Mouse (Mus musculus) mouse embryonic stem cell (cell line): ENCODE results near the gene Sh3pxd2a.
"Not testable (repeated sequence)": the region's sequence is repeated elsewhere in the genome, so short reads cannot be mapped to it uniquely, and the experiment has no call there.

ENCODE experiments used
- in situ Hi-C, 2 experiments: fragments of 300-500 bp; cut with MboI; formaldehyde crosslinking; loops; 1 replicate in 1 of 2; 3 replicates in 1 of 2; pipeline ENCODE4 v1.14.3; 2019 to 2020; ENCODE audit warnings: low sequenced_read_pairs in 2 of 2, low pct_unique_long_range_greater_than_20kb in 1 of 2, mixed read lengths in 1 of 2; ENCODE audit not compliant: unreplicated experiment in 1 of 2

Gene Sh3pxd2a

DNA sequence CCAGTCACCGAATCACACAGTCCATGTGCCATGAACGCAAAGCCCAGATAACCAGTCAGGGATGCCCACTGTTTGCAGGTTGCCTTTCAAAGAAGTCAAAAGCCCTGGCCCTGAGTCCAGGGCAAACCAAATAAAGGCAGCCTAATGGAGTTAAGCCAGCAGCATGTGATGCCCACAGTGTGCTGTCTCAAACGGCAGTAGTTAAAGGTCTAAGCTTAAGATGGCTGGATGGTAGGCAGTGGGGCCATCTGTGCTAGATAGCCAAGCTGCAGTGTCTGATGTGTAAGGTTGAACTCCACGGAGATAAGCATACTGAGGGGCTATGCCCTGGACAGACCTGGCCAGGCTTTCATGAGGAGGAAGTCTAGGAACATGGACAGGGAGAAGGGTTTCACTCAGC is 61.7 kb downstream of the Sh3pxd2a start:
- in situ Hi-C loops, result no loop called here

DNA sequence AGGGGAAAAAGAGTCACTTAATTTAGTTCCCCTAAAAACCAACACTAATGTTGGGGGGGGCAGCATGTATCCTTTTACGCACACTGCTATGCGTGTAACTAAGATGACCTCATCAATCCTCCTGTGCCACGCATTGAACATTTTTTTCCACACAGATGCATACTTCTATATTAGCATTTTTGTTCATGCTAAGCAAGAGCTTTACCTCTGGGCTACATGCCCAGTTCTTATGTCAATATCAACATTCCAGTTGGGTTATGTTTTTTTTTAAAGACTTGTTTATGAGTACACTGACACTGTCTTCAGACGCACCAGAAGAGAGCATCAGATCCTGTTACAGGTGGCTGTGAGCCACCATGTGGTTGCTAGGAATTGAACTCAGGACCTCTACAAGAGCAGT is 64.5 kb downstream of the Sh3pxd2a start:
- in situ Hi-C loops, result no loop called here

- in situ Hi-C loops, result no loop called here
Measured at GRCm38 (mm10) chr19:47399029-47399428, 65.2 kb downstream of the Sh3pxd2a start.

DNA sequence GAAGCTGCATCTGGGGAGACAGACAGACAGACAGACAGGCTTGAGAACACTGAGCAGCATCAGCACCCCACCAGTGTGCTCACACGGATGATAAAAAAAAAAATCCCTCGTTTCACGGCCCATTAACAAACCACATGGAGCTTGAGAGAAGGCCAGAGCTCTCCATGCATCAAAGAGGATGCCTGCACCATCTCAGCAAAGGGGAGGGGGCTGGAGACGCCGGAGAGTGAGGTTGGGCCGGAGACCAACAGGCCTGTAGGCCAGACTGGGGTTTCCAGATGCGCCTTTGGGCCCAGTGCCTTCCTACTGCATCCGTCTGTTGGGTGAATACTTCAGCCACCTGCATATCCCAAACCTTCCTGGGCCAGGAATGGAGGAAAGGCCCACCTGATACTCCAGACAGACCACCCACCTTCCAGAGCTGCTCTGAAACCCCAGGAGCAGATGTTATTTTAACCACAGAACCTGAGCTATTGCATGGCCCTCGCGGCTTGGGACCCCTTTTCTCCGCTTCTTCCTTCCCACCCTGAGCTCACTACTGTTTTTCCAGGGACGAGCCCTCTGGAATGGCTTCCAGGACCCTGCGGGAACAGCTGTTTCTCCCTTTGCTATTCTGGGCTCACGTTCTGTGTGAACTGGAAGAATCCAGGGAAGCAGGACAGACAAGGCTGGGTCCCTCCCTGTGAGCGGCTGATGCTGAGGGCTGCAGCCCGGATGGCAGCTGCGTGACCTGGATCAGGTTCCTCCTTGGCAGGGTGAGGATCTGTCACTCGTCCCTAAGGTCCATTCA is 66.1 kb downstream of the Sh3pxd2a start:
- in situ Hi-C loops, result no loop called here

GRCm38 (mm10) chr19:47395338-47395737 is 68.9 kb downstream of the Sh3pxd2a start:
- in situ Hi-C loops, result no loop called here

DNA sequence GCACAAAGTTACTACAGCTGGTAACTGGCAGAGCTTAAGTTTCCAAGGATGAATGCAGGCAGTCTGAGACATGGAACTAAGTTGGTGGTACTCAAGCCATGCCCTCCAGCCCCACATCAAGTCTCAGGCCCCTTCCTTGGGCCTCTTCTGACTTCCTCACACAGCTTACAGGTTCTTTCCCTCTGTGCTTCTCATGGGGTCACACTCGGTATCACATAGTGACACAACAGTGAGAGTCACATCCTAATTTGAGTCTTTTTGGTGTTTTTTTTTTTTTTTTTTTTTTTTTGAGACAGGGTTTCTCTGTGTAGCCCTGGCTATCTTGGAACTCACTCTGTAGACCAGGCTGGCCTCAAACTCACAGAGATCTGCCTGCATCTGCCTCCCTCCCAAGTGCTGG is 69.4 kb downstream of the Sh3pxd2a start:
- in situ Hi-C loops, result not testable (repeated sequence)

- in situ Hi-C loops, result no loop called here
Measured at GRCm38 (mm10) chr19:47390878-47391277, 73.3 kb downstream of the Sh3pxd2a start.

- in situ Hi-C loops, result no loop called here
Measured at GRCm38 (mm10) chr19:47387887-47388286, 76.3 kb downstream of the Sh3pxd2a start.

DNA sequence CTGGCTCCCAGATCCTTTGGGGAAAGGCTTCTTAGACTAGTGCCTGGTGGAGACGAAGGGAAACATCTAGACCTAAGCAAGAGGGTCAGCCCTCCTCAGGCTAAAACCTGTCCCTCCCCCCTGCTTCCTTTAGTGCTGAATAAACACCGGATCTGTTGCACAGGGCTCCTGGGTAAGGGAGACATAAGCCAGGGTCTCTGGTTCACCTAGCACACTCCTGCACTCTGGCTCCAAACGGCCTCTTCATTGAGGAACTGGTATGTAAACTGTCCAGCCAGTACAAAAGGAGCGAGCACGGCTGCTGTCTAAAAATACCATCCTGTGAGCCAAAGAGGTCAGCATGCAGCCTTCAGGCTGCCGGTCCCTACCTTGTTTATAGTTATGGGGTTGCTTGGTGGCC is 76.8 kb downstream of the Sh3pxd2a start:
- in situ Hi-C loops, result no loop called here

GRCm38 (mm10) chr19:47385971-47386370 is 78.2 kb downstream of the Sh3pxd2a start:
- in situ Hi-C loops, result no loop called here

DNA sequence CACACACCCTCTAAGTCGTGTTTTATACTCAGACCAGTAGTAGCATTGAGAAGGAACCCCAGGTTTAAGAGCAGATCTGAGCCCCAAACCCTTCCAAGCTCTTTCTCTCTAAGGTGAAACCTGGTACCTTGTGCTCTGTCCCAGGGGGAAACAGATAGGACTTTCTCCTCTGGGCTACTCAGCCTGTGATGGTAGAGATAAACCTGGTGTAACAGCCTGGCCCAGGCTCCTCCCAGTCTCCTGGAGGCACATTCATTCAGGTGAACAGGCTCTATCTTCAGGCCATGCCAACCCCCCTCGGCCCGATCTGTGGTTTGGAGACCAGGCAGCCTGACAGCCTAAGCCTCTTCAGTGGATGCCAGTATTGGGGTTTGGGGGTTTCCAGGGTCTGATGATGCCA is 79.6 kb downstream of the Sh3pxd2a start:
- in situ Hi-C loops, result loop anchor here in 1 of 2 experiments (5.0 kb wide), 1 partner anchor 33 kb away; no protein-coding TSS in a partner anchor

GRCm38 (mm10) chr19:47384036-47384435 is 80.2 kb downstream of the Sh3pxd2a start:
- in situ Hi-C loops, result loop anchor here in 1 of 2 experiments (5.0 kb wide), 1 partner anchor 33 kb away; no protein-coding TSS in a partner anchor

GRCm38 (mm10) chr19:47382268-47382667 is 81.9 kb downstream of the Sh3pxd2a start:
- in situ Hi-C loops, result loop anchor here in 1 of 2 experiments (5.0 kb wide), 1 partner anchor 35 kb away; no protein-coding TSS in a partner anchor

GRCm38 (mm10) chr19:47381011-47381410 is 83.2 kb downstream of the Sh3pxd2a start:
- in situ Hi-C loops, result loop anchor here in 1 of 2 experiments (5.0 kb wide), 1 partner anchor 36 kb away; no protein-coding TSS in a partner anchor

DNA sequence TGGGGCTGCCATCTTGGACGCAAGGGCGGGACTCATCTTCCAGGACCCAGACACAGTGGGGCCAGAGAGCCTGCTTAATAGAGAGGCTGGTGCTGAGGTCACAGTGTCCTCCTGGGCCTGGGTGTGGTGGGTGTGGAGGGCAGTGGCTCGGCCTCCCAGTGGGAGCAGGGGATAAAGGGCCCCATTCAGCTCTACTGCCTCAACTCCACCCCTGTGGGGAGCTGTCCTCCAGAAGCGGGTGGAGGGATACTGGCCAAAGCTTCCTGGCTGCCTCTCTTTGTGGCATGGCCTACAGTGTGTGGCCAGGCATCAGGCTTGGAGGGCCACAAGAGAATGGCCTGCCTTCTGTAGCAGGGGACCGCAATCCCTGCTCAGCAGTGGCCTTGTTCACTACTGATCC is 85.1 kb downstream of the Sh3pxd2a start:
- in situ Hi-C loops, result no loop called here

DNA sequence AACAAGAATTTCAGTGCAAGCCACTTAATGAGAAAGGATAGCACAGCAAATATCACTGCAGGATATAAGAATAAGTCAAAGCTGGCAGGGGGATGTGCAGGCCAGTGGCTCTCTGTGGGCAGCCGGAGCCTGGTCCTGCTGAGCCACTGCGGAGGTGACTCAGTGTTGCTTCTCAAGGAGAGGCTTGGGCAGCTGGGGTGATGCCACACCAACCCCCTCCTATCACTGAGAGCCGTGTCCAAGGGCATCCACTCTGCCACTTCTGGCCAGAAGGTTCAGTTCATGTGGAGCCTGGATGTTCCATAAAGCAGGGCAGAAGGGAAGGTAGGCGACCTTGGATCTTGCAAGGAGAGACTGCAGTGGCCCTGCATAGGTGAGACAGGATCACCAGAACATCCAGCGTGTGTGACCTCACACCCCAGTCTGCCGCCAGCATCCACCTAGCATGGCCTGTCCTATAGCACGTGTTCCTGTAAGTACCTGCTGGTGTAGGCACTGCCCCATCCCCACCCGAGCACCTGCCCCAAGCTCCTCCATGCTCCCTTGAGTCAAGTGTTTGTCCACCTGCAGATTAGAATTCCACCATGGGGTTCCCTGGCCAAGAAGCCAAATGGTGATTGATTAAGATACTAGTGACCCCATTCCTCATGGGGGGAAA is 89.2 kb downstream of the Sh3pxd2a start:
- in situ Hi-C loops, result loop anchor here in 1 of 2 experiments (25.0 kb wide), 1 partner anchor 462 kb away; no protein-coding TSS in a partner anchor

DNA sequence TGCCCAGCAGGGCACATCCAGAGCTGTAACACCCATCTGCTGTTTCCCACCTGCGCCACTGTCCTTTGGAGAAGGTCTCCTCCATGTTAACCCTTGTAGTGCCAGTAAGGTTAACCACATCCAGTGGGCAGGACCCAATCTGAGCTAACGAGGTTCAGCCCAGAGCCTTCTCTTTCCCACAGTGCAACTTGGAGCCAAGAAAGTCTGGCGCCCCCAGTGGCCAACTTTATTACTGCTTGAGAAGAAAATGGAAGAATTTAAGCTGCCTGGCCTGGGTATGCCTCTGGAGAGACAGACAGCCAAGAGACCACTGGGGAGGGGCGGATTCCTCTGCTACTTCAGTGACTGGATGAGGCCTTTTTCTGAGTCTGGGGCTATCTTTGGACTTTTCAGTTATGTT is 89.8 kb downstream of the Sh3pxd2a start:
- in situ Hi-C loops, result loop anchor here in 1 of 2 experiments (25.0 kb wide), 1 partner anchor 463 kb away; no protein-coding TSS in a partner anchor

- in situ Hi-C loops, result loop anchor here in 1 of 2 experiments (25.0 kb wide), 1 partner anchor 465 kb away; no protein-coding TSS in a partner anchor
Measured at GRCm38 (mm10) chr19:47372044-47372443, 92.2 kb downstream of the Sh3pxd2a start.

DNA sequence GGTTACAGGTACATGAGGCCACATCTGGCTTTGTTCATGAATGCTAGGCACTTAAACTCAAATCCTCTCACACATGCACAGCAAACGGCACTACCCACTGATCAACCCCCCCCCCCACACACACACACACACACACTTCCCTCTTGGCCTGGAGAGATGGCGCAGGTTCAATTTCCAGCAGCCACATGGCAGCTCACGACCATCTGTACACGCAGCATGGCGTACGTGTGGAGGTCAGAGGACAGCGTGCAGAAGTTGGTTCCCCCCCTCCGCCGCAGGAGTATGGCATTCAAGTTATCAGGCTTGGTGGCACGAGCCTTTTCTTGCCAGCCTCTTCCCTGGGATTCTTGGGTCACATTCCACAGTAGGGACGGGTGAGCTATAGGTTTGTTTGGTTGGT is 92.7 kb downstream of the Sh3pxd2a start:
- in situ Hi-C loops, result loop anchor here in 1 of 2 experiments (25.0 kb wide), 1 partner anchor 466 kb away; no protein-coding TSS in a partner anchor
